Comparison of ENCODE assay signal across 19 mouse cellular contexts in the genomic region with DNA sequence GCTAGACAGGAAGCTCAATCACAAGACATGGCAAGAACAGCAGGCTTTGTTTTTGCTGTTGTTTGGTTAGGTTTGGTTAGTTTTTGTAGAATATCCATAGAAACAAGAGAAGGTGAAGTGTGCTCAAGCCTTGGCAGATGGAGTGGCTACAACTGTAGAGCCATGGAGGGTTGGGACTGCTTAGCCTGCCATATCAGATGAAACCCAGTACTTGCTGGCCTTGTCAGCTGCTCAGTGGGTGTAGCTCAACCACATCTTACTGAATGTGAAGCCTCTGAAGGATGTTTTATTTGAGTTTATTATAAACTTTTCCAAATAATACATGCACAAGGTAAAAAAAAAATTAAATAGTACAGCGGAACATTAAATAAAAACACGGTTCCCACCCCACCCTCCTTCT. TPM values are rescaled to one million over a fixed set of nuclear protein-coding genes. Genes with fewer than 3 reads are reported as not detected.
DNase-seq lines count a peak whose midpoint lies in the region; ATAC-seq and TF ChIP-seq lines count a peak whose summit lies in the region.
"Had no signal": no experiment of that assay in that cellular context is flagged by ENCODE, and none has a peak within 500 bp of the region (broad histone marks: within the 10 kb centered on the region; RNA-seq: fewer than 3 reads in every experiment).

No protein-coding gene starts in this region.

- peaks cover 3% of the 10 kb centered on the region for H3K36me3 ChIP-seq in myocyte (ENCODE audit: control insufficient read depth, insufficient read depth)
- H3K36me3 ChIP-seq: G1E had no signal

- H3K79me2 ChIP-seq in myocyte (ENCODE audit: control insufficient read depth, insufficient read depth), result no peaks in the 10 kb centered on the region

- no peak for TF ChIP-seq POLR2A in myocyte (IDR thresholded peaks at IDR 0.05; ENCODE audit: insufficient read length, low read depth)

- no peak overlapping the region for H3K4me3 ChIP-seq in myocyte

- H3K4me2 ChIP-seq in myocyte (ENCODE audit: low read depth), result no peak overlapping the region

- no peak for DNase-seq in frontal cortex, postnatal 14 days (ENCODE audit: low spot score in 2 of 2)
- no peak for DNase-seq in kidney, postnatal 10 days
- DNase-seq: adrenal gland, adult 2 months; adrenal gland, adult 8-10 months; adrenal gland, postnatal 10 days; adrenal gland, postnatal 14 days; adrenal gland, postnatal 25 days; adrenal gland, postnatal 36 days; B cell, adult 2 months; cerebellum, adult 11 months; cerebellum, adult 11-12 months; cerebellum, adult 18-20 months had no signal

- no peak overlapping the region for H3ac ChIP-seq in myocyte (ENCODE audit: control insufficient read depth, insufficient read length)

- ATAC-seq in frontal cortex, adult (ENCODE audit: low TSS enrichment), result peak; percentile 64
- ATAC-seq: activated CD4-positive, CD25-positive, alpha-beta regulatory T cell, adult 4 months; CD4-positive, CD25-positive, alpha-beta regulatory T cell, adult 4 months; Patski had no signal

- H3K27me3 ChIP-seq in myocyte (ENCODE audit: control insufficient read depth, insufficient read depth, insufficient read length), result no peaks in the 10 kb centered on the region
- H3K27me3 ChIP-seq: CH12.LX had no signal

TF ChIP-seq in myocyte, 11 proteins besides CTCF, POLR2A, EP300 and RAD21:
- TF ChIP-seq MAX (IDR thresholded peaks at IDR 0.05; ENCODE audit: low read depth), result no peak
- TF ChIP-seq MYOD1 (IDR thresholded peaks at IDR 0.05; ENCODE audit: control insufficient read depth in 1 of 3, insufficient read length in 2 of 3, low read depth in 2 of 3), result peak in 2 of 3 experiments; percentile 37 to 69
- TF ChIP-seq USF1 (IDR thresholded peaks at IDR 0.05; ENCODE audit: low read depth), result no peak
- TF ChIP-seq MYOG (IDR thresholded peaks at IDR 0.05; ENCODE audit: control insufficient read depth in 1 of 3, insufficient read depth in 1 of 3, insufficient read length in 2 of 3, low read depth in 2 of 3), result peak in 1 of 3 experiments; percentile 64
- TF ChIP-seq SRF (IDR thresholded peaks at IDR 0.05; ENCODE audit: control insufficient read depth, insufficient read length, low read depth), result no peak
- no peak for TF ChIP-seq POLR2AphosphoS2 (IDR thresholded peaks at IDR 0.05; ENCODE audit: insufficient read length, low read depth)
- no peak for TF ChIP-seq REST (IDR thresholded peaks at IDR 0.05; ENCODE audit: insufficient read depth, insufficient read length)

RNA-seq across cellular contexts. Expression of gene Tcaf2, which starts 22.7 kb away (rescaled TPM):
- 4.3 TPM for polyA plus RNA-seq in myocyte (2012; fragmentation: generic; extraction: Trizol)
- polyA plus RNA-seq: activated CD4-positive, CD25-positive, alpha-beta regulatory T cell, adult 4 months; CD4-positive, CD25-positive, alpha-beta regulatory T cell, adult 4 months; G1E had no signal

RNA-seq across cellular contexts. Expression of gene Tcaf1, which starts 42.2 kb away (rescaled TPM):
- polyA plus RNA-seq in myocyte (2012; fragmentation: generic; extraction: Trizol), result 15.9 TPM
- polyA plus RNA-seq: CD4-positive, CD25-positive, alpha-beta regulatory T cell, adult 4 months; G1E had no signal
